Mouse (Mus musculus) monocyte, adult 5-6 weeks (primary cell): ENCODE measurements around the gene 1700057G04Rik. TPM values are rescaled to one million over a fixed set of nuclear protein-coding genes. Genes with fewer than 3 reads are reported as not detected.

Experiments
- ATAC-seq: fragments of 153-309, 156-312 bp; replicated peaks from 2 replicates; pipeline ENCODE4 v1.8.0; 2017; ENCODE audit warnings: mild to moderate bottlenecking; ENCODE audit not compliant: low TSS enrichment, insufficient number of reproducible peaks, severe bottlenecking, poor library complexity, low FRiP score
- total RNA-seq: library from RNA; stranded (forward); fragments of 200-1000, 200-491, 200-594 nt; gene quantifications from 3 replicates; pipeline ENCODE4 v1.2.3, GENCODE M21; 2017

The 1700057G04Rik gene
- total RNA-seq, result 1.6 TPM in 1 of 3 replicates, not detected in the others

- ATAC-seq, result no peak
Measured at GRCm38 (mm10) chr9:92309077-92309476, at the start of gene 1700057G04Rik. TSS of gene 1700057G04Rik (plus strand) at chr9:92309377.

DNA sequence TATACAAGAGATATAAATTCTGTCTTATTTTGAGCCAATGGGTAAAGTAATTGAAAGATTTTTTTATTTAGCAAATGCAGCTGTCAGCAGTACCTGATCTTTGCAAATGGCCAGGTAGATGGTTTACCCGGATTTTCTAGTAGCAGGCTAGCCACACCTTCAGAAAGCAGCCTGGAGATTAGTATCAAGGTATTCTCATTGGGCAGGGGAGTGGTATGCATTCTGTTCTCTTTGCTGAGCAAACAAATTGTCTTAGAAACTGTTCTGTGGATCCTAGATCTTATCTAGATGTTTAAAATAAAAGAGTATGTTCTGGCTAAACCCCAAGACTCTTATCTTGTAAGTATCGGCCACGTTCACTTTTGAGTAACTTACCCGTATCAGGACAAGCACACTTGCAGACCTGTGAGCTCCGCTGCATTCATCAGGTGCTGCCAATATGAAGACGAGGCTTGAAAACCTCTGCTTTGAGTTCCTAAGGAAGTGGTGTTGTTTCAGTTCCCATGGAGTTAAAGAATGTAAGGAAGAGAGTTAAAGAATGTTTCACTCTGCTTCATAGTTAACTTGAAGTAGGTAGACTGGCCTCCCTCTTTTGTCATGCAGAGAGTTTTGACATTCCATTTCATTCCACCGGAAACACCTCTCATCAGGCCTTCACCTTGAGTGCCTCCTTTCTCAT, 48.6 kb upstream of the 1700057G04Rik start:
- ATAC-seq, result no peak

DNA sequence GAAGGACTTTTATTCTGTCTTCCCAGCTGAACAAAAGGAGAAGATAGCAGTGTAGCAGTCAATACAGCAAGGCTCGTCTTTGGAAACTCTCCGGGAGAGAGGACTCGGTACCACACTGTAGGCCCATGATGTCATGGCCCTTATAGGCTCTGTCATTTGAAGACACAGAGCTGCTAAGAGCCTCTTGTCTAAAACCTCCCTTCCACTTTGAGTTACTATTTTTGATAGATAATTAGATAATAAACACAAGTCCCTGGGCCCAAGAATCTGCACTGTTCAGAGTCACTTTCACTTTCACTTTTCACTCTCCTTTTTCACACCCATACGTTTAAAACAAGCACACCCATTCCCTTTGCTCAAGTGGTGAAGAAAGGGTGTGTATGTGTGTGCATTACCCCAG, 43.5 kb upstream of the 1700057G04Rik start:
- 0 out of 2 replicates have a peak, but pooled peaks have one; percentile 33 for ATAC-seq

DNA sequence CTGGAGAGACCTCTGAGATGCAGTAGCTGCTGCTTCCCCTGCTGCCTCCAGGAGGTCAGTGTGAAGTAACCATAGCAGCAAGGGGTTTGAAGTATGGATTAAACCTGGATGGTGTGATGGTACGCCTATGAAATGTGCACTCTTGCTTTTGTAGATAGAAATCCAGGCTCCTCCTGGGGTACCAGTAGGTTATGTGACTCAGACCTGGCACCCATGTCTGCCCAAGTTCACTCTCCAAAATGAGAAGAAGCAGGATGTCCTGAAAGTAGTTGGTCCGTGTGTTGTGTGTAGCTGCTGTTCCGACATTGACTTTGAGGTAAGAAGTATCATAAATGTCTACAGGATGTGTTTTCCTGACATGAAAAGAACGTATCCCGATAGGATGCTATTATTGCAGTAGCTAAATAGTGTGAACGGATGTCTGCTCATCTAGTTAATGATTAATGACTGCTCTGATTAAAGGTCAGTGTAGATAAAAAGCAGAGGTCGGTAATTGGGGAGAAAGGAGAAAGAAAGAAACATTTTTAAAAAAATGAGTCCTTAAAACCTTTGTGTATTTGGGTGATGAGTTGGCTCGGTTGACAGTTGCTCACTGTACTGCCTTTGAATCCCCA, 42.5 kb upstream of the 1700057G04Rik start:
- no peak for ATAC-seq

DNA sequence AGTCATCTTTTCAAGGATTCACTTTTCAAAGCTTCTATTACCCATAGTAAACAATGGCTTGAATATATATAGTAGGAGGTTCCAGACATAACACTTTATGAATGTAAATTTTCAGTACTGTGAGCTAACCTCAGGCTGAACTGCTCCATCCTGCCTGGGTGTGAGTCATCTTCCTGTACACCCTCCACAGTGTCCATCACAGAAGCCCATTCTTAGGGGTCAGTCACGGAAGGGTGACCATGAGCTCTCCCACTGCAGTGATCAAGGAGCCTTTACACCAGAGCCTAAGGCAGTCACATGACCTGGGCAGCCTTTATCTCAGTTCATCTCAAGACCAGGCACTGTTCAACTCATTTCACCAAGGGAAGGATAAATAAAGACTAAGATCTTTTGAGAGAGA, 41.4 kb upstream of the 1700057G04Rik start:
- no peak for ATAC-seq

DNA sequence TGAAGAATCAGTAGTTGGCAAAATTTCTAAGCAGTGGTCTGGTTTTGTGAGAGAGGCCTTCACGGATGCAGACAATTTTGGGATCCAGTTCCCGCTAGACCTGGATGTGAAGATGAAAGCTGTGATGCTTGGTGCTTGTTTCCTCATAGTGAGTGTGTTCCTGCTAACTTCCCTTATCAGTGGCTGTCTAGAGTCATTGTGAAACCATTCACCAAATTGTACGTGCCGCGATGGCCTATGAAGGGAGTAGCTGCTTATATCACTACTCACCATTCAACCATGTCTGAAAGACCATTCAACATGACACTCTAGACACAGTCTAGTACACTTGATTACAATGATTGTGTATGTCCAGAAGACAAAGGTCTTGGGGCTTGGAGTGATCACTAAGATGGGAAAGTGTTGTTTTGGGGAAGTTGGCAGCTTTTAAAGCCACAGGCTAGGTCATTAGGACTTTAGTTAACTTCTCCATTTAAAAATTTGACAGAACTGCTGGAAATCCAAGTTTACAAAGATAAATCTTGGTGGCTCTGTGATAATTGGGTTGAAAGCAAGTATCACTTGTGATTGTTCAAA, 39.3 kb upstream of the 1700057G04Rik start:
- ATAC-seq, result peak; percentile 64

- ATAC-seq, result no peak
Measured at GRCm38 (mm10) chr9:92270927-92271326, 38.2 kb upstream of the 1700057G04Rik start.

DNA sequence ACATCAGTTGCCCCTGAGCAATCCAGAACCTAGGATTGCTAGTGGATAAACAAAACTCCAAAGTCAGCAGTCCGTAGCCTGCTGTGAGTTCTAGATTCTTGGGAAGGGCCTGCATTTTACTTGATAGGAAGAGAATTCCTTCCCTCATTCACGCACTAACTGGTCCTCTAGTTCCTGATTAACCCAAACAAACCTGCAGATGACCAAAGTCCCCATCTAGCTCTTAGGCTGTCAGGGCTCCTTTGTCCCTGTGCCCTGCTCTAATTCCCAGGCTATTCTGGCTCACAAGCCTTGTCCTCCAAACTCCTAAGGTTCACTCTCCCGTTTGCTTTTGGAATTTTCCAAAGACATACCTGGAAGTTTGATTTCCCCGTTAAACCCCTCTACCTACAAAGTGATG, 36.5 kb upstream of the 1700057G04Rik start:
- ATAC-seq, result no peak

- ATAC-seq, result no peak
Measured at GRCm38 (mm10) chr9:92273271-92273670, 35.9 kb upstream of the 1700057G04Rik start.

DNA sequence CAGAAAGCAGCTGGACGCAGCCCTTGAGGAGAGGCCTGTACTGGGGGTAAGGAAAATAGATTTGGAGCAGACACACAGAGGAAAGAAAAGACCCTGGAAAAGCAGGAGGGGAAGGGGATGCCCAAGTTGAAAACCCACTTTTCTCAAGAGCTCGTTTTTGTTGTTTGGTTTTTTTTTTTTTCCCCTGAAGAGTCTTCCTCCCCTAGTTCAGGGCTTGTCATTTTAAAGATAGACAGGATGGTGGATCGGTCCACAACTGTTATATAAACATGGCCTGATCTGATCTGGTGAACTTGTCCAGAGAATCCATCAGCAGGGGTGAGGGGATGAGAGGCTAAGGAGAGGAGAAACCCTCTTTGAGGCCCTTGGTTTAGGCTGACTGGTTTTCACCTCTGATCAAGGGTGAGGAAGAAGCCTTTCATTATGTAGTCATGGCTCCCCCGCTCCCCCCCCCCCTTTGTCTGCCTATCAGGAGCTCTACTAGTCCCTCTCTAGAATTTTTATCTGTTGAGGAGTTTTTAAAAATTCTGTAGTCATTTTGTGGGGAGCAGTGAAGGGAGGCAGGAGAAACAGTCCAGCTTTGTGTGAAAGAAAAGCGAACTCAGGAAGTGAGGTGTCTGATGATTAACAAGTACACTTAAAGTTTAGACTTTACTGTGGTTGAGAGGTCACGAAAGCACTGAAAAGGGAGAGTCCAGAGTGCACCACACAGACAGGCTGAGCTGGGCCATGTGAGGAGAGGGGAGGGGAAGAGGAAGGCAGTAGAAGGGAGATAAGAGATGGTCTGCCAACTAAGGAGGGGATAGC, 35.0 kb upstream of the 1700057G04Rik start:
- ATAC-seq, result peak; percentile 47; the same call in 1 of the 2 replicates

- no peak for ATAC-seq
Measured at GRCm38 (mm10) chr9:92275486-92276207, 33.5 kb upstream of the 1700057G04Rik start, which contains the start of gene Plscr2. TSS of gene Plscr2 (plus strand) at chr9:92275602.

- no peak for ATAC-seq
Measured at GRCm38 (mm10) chr9:92276360-92276759, 32.8 kb upstream of the 1700057G04Rik start.

GRCm38 (mm10) chr9:92280048-92280447, 29.1 kb upstream of the 1700057G04Rik start:
- ATAC-seq, result no peak

- ATAC-seq, result no peak
Measured at GRCm38 (mm10) chr9:92282563-92283171, 26.5 kb upstream of the 1700057G04Rik start.

DNA sequence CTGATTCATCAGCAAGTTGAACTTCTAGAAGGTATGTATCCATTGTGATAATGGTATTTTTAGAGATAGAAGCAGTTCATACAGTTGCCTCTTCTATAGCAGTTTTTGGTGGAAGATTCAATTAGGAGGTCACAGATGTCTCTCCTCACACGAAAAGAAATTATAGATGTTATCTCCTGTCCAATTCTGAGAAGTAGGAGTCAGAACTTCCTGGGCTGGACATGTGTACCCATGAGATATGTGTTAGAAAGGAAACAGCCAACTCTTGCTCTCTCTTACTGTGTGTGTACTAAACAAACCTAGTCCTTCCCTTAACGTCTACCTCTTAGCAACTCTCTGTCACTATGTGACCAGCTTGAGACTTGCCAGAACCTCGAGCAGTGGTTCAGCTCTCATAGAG, 19.5 kb upstream of the 1700057G04Rik start:
- ATAC-seq, result peak; percentile 53; the same call in 1 of the 2 replicates

DNA sequence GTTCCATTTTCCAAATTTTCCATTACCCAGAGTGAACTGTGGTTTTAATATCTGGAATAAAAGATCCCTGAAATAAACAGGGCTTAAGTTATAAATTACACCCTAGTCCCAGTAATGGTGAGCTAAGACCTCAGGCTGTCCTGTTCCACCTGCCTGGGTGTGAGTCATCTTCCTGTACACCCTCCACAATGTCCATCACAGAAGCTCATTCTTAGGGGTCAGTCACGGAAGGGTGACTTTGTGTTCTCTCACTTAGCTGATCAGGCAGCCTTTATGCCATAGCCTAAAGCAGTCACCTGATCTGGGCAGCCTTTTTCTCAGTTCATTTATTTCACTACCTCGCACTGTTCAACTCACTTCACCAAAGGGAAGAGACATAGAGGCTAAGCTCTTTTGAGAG, 17.0 kb upstream of the 1700057G04Rik start:
- ATAC-seq, result no peak

DNA sequence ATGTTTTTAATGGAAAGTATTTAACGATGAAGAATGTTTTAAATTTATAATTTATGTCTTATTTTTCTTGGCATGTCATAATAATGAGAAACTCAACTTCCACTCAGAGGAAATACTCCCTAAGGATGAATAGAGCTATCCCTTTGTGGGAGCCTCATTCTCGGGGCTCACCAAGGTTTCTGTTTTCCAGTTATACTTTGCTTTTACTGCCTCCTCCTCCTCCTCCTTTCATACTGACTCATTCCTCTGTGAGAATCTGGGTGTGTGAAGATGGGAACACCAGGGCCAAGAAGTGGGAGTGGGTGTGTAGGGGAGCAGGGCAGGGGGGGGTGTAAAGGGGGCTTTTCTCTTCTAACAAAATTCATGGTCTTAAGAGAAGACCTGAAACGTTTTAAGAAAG, 16.3 kb upstream of the 1700057G04Rik start:
- no peak for ATAC-seq
